Mouse (Mus musculus): ENCODE data around the gene Il33. TPM values are rescaled to one million over a fixed set of nuclear protein-coding genes. Genes with fewer than 3 reads are reported as not detected.

The Il33 gene
- polyA plus RNA-seq (2012; rRNA removed) (0.32 and 0.45 TPM in 2 replicates), polyA plus RNA-seq (2014; fragmentation: Nextera tagmentation; extraction: Ambion mirVana) (0.39 and 1.1 TPM in 2 replicates)

GRCm38 (mm10) chr19:29924638-29925258, at the start of gene Il33:
TSS of gene Il33 (plus strand) at chr19:29925114.
- no peak within 1 kb of the TSS for H3K27ac ChIP-seq
- no peaks in the 10 kb centered on the region for H3K27me3 ChIP-seq (ENCODE audit: control insufficient read depth, insufficient read depth, low read length)
- H3K9me3 ChIP-seq (ENCODE audit: control insufficient read depth, low read length) = no peaks in the 10 kb centered on the region
- no peak within 1 kb of the TSS for H3K4me3 ChIP-seq (ENCODE audit: insufficient read depth in 1 of 2, low read depth in 2 of 2, low read length in 2 of 2)
- no peaks in the 10 kb centered on the region for H3K36me3 ChIP-seq (replicated peaks; ENCODE audit: control insufficient read depth, insufficient read depth, low read depth)
- DNase-seq (ENCODE audit: low read depth in 3 of 3, low spot score in 3 of 3) = no peak
- H3K4me2 ChIP-seq (ENCODE audit: low read depth) = no peak within 1 kb of the TSS
- H3K4me1 ChIP-seq (replicated peaks; ENCODE audit: control insufficient read depth in 2 of 2, insufficient read depth in 2 of 2, low read length in 1 of 2) = peaks cover 0 to 4% of the 10 kb centered on the region in 2 experiments; a peak in 1 of 4 replicates
- 39% methylated on average over 10 of the region's 10 CpGs for WGBS (ENCODE audit: insufficient replicate concordance)
- TF ChIP-seq EP300 (IDR thresholded peaks at IDR 0.05; ENCODE audit: low read depth) (no peak), CTCF (IDR thresholded peaks at IDR 0.05; ENCODE audit: low read depth) (no peak)
- ATAC-seq (ENCODE audit: insufficient read depth) = no peak
- H3K9ac ChIP-seq (replicated peaks) = no peak within 1 kb of the TSS

GRCm38 (mm10) chr19:29877422-29878291, 47.3 kb upstream of the Il33 start:
- no peak for DNase-seq (ENCODE audit: low read depth in 3 of 3, low spot score in 3 of 3)
- H3K4me3 ChIP-seq (ENCODE audit: insufficient read depth in 1 of 2, low read depth in 2 of 2, low read length in 2 of 2) = no peak overlapping the region
- no peak overlapping the region for H3K4me2 ChIP-seq (ENCODE audit: low read depth)

DNA sequence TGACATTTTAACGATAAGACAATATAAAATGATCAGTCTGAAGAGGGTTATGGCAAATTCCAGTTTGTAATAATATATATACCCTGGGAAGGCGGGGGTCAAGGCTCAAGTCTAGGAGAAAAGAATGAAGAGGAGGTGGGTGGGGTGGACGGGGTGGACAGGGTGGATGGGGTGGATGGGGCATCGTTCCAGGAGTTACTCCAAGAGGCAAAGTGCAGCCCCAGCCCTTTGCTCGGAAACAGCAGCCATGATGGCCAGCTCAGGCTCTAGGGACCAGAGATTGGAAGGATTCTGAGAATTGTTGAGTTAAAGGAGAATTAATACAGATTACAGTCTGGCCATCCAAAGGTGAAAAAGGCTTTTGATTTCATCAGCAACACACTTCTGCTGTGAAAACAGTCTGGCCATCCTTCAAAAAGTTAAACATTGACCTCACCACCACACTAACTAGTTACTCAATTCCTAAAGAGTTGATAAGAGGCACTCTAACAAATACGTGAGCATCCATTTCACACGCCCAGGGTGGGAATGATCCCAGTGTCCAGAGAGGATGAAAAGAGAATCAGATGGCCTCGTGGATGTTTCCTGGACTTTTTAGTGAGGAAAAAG, 45.9 kb upstream of the Il33 start:
- no peak overlapping the region for H3K9ac ChIP-seq (replicated peaks)
- no peaks in the 10 kb centered on the region for H3K36me3 ChIP-seq (replicated peaks; ENCODE audit: control insufficient read depth, insufficient read depth, low read depth)
- H3K4me2 ChIP-seq (ENCODE audit: low read depth) = no peak overlapping the region
- no peaks in the 10 kb centered on the region for H3K4me1 ChIP-seq (replicated peaks; ENCODE audit: control insufficient read depth in 2 of 2, insufficient read depth in 2 of 2, low read length in 1 of 2)
- ATAC-seq (ENCODE audit: insufficient read depth) = no peak
- no peak for TF ChIP-seq EP300 (IDR thresholded peaks at IDR 0.05; ENCODE audit: low read depth)
- no peak for TF ChIP-seq CTCF (IDR thresholded peaks at IDR 0.05; ENCODE audit: low read depth)
- H3K27me3 ChIP-seq (ENCODE audit: control insufficient read depth, insufficient read depth, low read length) = no peaks in the 10 kb centered on the region
- DNase-seq (ENCODE audit: low read depth in 3 of 3, low spot score in 3 of 3) = no peak
- H3K9me3 ChIP-seq (ENCODE audit: control insufficient read depth, low read length) = no peaks in the 10 kb centered on the region
- WGBS (ENCODE audit: insufficient replicate concordance) = 55% methylated on average over 8 of the region's 8 CpGs
- H3K27ac ChIP-seq = no peak overlapping the region
- H3K4me3 ChIP-seq (ENCODE audit: insufficient read depth in 1 of 2, low read depth in 2 of 2, low read length in 2 of 2) = no peak overlapping the region

More at GRCm38 (mm10) chr19:29877422-29878291, 47.3 kb upstream of the Il33 start:
- Histone ChIP-seq H3K36me3 (replicated peaks; ENCODE audit: control insufficient read depth, insufficient read depth, low read depth) (no peaks in the 10 kb centered on the region), H3K9me3 (ENCODE audit: control insufficient read depth, low read length) (no peaks in the 10 kb centered on the region), H3K27ac (no peak overlapping the region), H3K27me3 (ENCODE audit: control insufficient read depth, insufficient read depth, low read length) (no peaks in the 10 kb centered on the region), H3K4me1 (replicated peaks; ENCODE audit: control insufficient read depth in 2 of 2, insufficient read depth in 2 of 2, low read length in 1 of 2) (no peaks in the 10 kb centered on the region), H3K9ac (replicated peaks) (no peak overlapping the region)
- ATAC-seq (ENCODE audit: insufficient read depth) = no peak
- TF ChIP-seq CTCF (IDR thresholded peaks at IDR 0.05; ENCODE audit: low read depth) (no peak), EP300 (IDR thresholded peaks at IDR 0.05; ENCODE audit: low read depth) (no peak)
- WGBS (ENCODE audit: insufficient replicate concordance) = 49% methylated on average over 10 of the region's 10 CpGs

GRCm38 (mm10) chr19:29880918-29881317, 44.0 kb upstream of the Il33 start:
- TF ChIP-seq CTCF (IDR thresholded peaks at IDR 0.05; ENCODE audit: low read depth) (no peak), EP300 (IDR thresholded peaks at IDR 0.05; ENCODE audit: low read depth) (no peak)
- Histone ChIP-seq H3K9me3 (ENCODE audit: control insufficient read depth, low read length) (no peaks in the 10 kb centered on the region), H3K36me3 (replicated peaks; ENCODE audit: control insufficient read depth, insufficient read depth, low read depth) (no peaks in the 10 kb centered on the region), H3K4me1 (replicated peaks; ENCODE audit: control insufficient read depth in 2 of 2, insufficient read depth in 2 of 2, low read length in 1 of 2) (no peaks in the 10 kb centered on the region), H3K4me3 (ENCODE audit: insufficient read depth in 1 of 2, low read depth in 2 of 2, low read length in 2 of 2) (no peak overlapping the region), H3K4me2 (ENCODE audit: low read depth) (no peak overlapping the region), H3K27ac (no peak overlapping the region), H3K9ac (replicated peaks) (no peak overlapping the region), H3K27me3 (ENCODE audit: control insufficient read depth, insufficient read depth, low read length) (no peaks in the 10 kb centered on the region)
- no peak for DNase-seq (ENCODE audit: low read depth in 3 of 3, low spot score in 3 of 3)
- ATAC-seq (ENCODE audit: insufficient read depth) = no peak
- 68% methylated on average over 4 of the region's 4 CpGs for WGBS (ENCODE audit: insufficient replicate concordance)

DNA sequence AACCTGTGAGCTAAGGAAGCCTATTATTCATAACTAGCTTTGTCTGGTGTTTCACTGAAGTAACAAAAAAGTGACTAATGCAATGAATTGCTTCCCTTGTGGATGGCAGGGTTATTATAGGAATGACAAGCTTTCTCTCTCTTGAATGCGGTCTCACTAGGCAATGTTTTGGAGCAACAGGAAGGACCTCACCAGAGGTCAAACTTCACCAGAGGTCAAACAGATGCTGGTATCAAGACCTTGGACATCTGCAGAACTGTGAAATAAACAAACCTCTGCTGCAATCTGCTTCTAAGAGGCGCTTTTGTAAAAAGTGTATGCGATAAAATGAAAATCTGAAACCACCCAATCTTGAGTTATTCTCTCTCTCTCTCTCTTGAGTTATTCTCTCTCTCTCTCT, 42.2 kb upstream of the Il33 start:
- DNase-seq (ENCODE audit: low read depth in 3 of 3, low spot score in 3 of 3) (no peak), ATAC-seq (ENCODE audit: insufficient read depth) (no peak)
- no peaks in the 10 kb centered on the region for H3K36me3 ChIP-seq (replicated peaks; ENCODE audit: control insufficient read depth, insufficient read depth, low read depth)
- no peak overlapping the region for H3K9ac ChIP-seq (replicated peaks)
- no peak overlapping the region for H3K27ac ChIP-seq
- TF ChIP-seq EP300 (IDR thresholded peaks at IDR 0.05; ENCODE audit: low read depth) = no peak
- no peak for TF ChIP-seq CTCF (IDR thresholded peaks at IDR 0.05; ENCODE audit: low read depth)
- 65% methylated on average over 3 of the region's 3 CpGs for WGBS (ENCODE audit: insufficient replicate concordance)
- H3K27me3 ChIP-seq (ENCODE audit: control insufficient read depth, insufficient read depth, low read length) = no peaks in the 10 kb centered on the region
- no peak overlapping the region for H3K4me2 ChIP-seq (ENCODE audit: low read depth)
- H3K4me1 ChIP-seq (replicated peaks; ENCODE audit: control insufficient read depth in 2 of 2, insufficient read depth in 2 of 2, low read length in 1 of 2) = no peaks in the 10 kb centered on the region
- H3K4me3 ChIP-seq (ENCODE audit: insufficient read depth in 1 of 2, low read depth in 2 of 2, low read length in 2 of 2) = no peak overlapping the region
- H3K9me3 ChIP-seq (ENCODE audit: control insufficient read depth, low read length) = no peaks in the 10 kb centered on the region
